28 mouse cellular contexts compared by ENCODE assay signal in the genomic region with DNA sequence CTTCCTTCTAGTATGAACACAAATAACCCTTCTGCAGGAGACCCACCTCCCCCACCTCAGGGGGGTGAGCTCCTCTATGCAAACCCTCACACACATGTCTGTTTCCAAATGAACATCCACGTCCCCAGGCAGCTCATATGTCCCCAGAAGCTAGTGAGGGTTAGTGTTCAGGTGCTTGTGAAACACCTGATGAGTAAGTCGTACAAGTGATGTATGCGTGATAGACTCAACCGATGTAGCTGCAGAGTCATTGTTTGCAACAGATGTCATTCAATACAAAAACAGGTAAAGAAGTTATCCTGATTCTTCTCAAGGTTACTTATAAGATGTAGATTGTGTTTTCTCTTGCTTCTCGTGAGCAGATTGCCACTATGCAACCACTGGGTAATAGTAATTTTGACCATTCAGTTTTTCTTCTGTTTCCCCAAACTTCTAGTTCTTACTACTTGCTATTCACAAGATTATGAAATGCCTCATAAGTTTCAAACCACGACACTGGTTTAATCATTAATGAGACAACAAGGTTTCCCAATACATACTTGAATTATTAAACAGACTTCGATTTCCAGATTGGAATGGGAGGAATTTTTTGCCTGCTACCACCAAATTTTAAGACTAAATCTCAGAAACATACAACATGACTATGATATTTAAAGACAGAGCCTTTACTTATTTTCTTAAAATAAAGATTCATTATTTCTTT. TPM values are rescaled to one million over a fixed set of nuclear protein-coding genes. Genes with fewer than 3 reads are reported as not detected.
DNase-seq lines count a peak whose midpoint lies in the region; ATAC-seq and TF ChIP-seq lines count a peak whose summit lies in the region.
"Had no signal": no experiment of that assay in that cellular context is flagged by ENCODE, and none has a peak within 500 bp of the region (broad histone marks: within the 10 kb centered on the region; RNA-seq: fewer than 3 reads in every experiment).

No protein-coding gene starts in this region.

- no peaks in the 10 kb centered on the region for H3K36me3 ChIP-seq in embryonic facial prominence, embryonic 13.5 days
- no peaks in the 10 kb centered on the region for H3K36me3 ChIP-seq in embryonic facial prominence, embryonic 10.5 days (replicated peaks)
- H3K36me3 ChIP-seq in intestine, embryonic 16.5 days (ENCODE audit: control insufficient read depth, insufficient read depth, low read length), result no peaks in the 10 kb centered on the region
- no peaks in the 10 kb centered on the region for H3K36me3 ChIP-seq in intestine, postnatal 0 days (ENCODE audit: control insufficient read depth, insufficient read depth)
- no peaks in the 10 kb centered on the region for H3K36me3 ChIP-seq in liver, adult 2 months (ENCODE audit: control insufficient read depth, insufficient read depth, low read length)
- no peaks in the 10 kb centered on the region for H3K36me3 ChIP-seq in midbrain, embryonic 11.5 days (ENCODE audit: control insufficient read depth, insufficient read depth, low read length)
- H3K36me3 ChIP-seq in midbrain, embryonic 14.5 days (ENCODE audit: control insufficient read depth, insufficient read depth, low read length), result no peaks in the 10 kb centered on the region
- H3K36me3 ChIP-seq: embryonic facial prominence, embryonic 15.5 days; forebrain, embryonic 10.5 days; forebrain, embryonic 12.5 days; G1E had no signal

- WGBS in embryonic facial prominence, embryonic 13.5 days, result 74% methylated on average over 7 of the region's 7 CpGs
- WGBS in embryonic facial prominence, embryonic 10.5 days, result 86% methylated on average over 7 of the region's 7 CpGs
- WGBS in intestine, embryonic 16.5 days, result 62% methylated on average over 7 of the region's 7 CpGs
- 46% methylated on average over 7 of the region's 7 CpGs for WGBS in intestine, postnatal 0 days
- WGBS in liver, adult 2 months, result 22% methylated on average over 7 of the region's 7 CpGs
- WGBS in midbrain, embryonic 11.5 days, result 80% methylated on average over 7 of the region's 7 CpGs
- WGBS in midbrain, embryonic 14.5 days, result 83% methylated on average over 7 of the region's 7 CpGs

- no peaks in the 10 kb centered on the region for H3K9me3 ChIP-seq in embryonic facial prominence, embryonic 13.5 days
- no peaks in the 10 kb centered on the region for H3K9me3 ChIP-seq in embryonic facial prominence, embryonic 10.5 days
- H3K9me3 ChIP-seq in intestine, embryonic 16.5 days (ENCODE audit: control insufficient read depth, low read length), result no peaks in the 10 kb centered on the region
- H3K9me3 ChIP-seq in intestine, postnatal 0 days (ENCODE audit: control insufficient read depth), result no peaks in the 10 kb centered on the region
- H3K9me3 ChIP-seq in midbrain, embryonic 11.5 days (ENCODE audit: control insufficient read depth, low read length), result no peaks in the 10 kb centered on the region
- H3K9me3 ChIP-seq in midbrain, embryonic 14.5 days (ENCODE audit: control insufficient read depth, low read length), result no peaks in the 10 kb centered on the region
- H3K9me3 ChIP-seq: embryonic facial prominence, embryonic 15.5 days; forebrain, embryonic 10.5 days; forebrain, embryonic 12.5 days had no signal

- no peak overlapping the region for H3K4me2 ChIP-seq in embryonic facial prominence, embryonic 13.5 days
- H3K4me2 ChIP-seq in intestine, embryonic 16.5 days (ENCODE audit: low read depth, low read length), result no peak overlapping the region
- no peak overlapping the region for H3K4me2 ChIP-seq in intestine, postnatal 0 days (replicated peaks; ENCODE audit: low read depth)
- no peak overlapping the region for H3K4me2 ChIP-seq in midbrain, embryonic 11.5 days
- no peak overlapping the region for H3K4me2 ChIP-seq in midbrain, embryonic 14.5 days (ENCODE audit: low read length)
- H3K4me2 ChIP-seq: embryonic facial prominence, embryonic 15.5 days; forebrain, embryonic 12.5 days had no signal

- TF ChIP-seq CTCF in intestine, postnatal 0 days (IDR thresholded peaks at IDR 0.05; ENCODE audit: low read depth), result no peak
- TF ChIP-seq CTCF in liver, adult 2 months (IDR thresholded peaks at IDR 0.05; ENCODE audit: low read depth, low read length), result no peak

- no peaks in the 10 kb centered on the region for H3K79me2 ChIP-seq in liver, adult 2 months (ENCODE audit: control insufficient read depth, insufficient read depth, low read length)

- no peak for TF ChIP-seq POLR2A in liver, adult 2 months (IDR thresholded peaks at IDR 0.05; ENCODE audit: extremely low read depth, insufficient read depth, low read length)

- peaks cover 24% of the 10 kb centered on the region for H3K4me1 ChIP-seq in embryonic facial prominence, embryonic 13.5 days
- peaks cover 15% of the 10 kb centered on the region for H3K4me1 ChIP-seq in embryonic facial prominence, embryonic 10.5 days
- peaks cover 8% of the 10 kb centered on the region for H3K4me1 ChIP-seq in intestine, embryonic 16.5 days (ENCODE audit: control insufficient read depth, insufficient read depth, low read length)
- H3K4me1 ChIP-seq in intestine, postnatal 0 days (replicated peaks; ENCODE audit: control insufficient read depth, insufficient read depth, low read length), result no peaks in the 10 kb centered on the region
- H3K4me1 ChIP-seq in liver, adult 2 months (ENCODE audit: control insufficient read depth, insufficient read depth, low read length), result peaks cover 11% of the 10 kb centered on the region
- H3K4me1 ChIP-seq in midbrain, embryonic 11.5 days (ENCODE audit: control insufficient read depth, insufficient read depth, low read length), result no peaks in the 10 kb centered on the region
- H3K4me1 ChIP-seq in midbrain, embryonic 14.5 days (ENCODE audit: control insufficient read depth, insufficient read depth, low read length), result no peaks in the 10 kb centered on the region
- H3K4me1 ChIP-seq: forebrain, embryonic 12.5 days had no signal

- H3K27ac ChIP-seq in embryonic facial prominence, embryonic 13.5 days, result peak overlapping the region; percentile 48; the same call in 1 of the 2 replicates
- H3K27ac ChIP-seq in embryonic facial prominence, embryonic 10.5 days (replicated peaks), result no peak overlapping the region
- no peak overlapping the region for H3K27ac ChIP-seq in intestine, embryonic 16.5 days (ENCODE audit: low read length)
- no peak overlapping the region for H3K27ac ChIP-seq in intestine, postnatal 0 days (ENCODE audit: low read depth, low read length)
- H3K27ac ChIP-seq in liver, adult 2 months (replicated peaks; ENCODE audit: insufficient read depth, low read depth, low read length), result peak overlapping the region; percentile 84
- H3K27ac ChIP-seq in midbrain, embryonic 11.5 days (ENCODE audit: low read depth, low read length), result no peak overlapping the region
- H3K27ac ChIP-seq in midbrain, embryonic 14.5 days (replicated peaks; ENCODE audit: low read depth, low read length), result no peak overlapping the region
- H3K27ac ChIP-seq: embryonic facial prominence, embryonic 15.5 days; forebrain, embryonic 10.5 days; forebrain, embryonic 12.5 days had no signal

- peaks cover 4% of the 10 kb centered on the region; the same call in 1 of the 2 replicates for H3K27me3 ChIP-seq in embryonic facial prominence, embryonic 13.5 days
- peaks cover 9% of the 10 kb centered on the region for H3K27me3 ChIP-seq in embryonic facial prominence, embryonic 10.5 days (replicated peaks; ENCODE audit: low read depth, poor library complexity, severe bottlenecking)
- no peaks in the 10 kb centered on the region for H3K27me3 ChIP-seq in intestine, embryonic 16.5 days (replicated peaks; ENCODE audit: control insufficient read depth, insufficient read depth, low read length)
- H3K27me3 ChIP-seq in intestine, postnatal 0 days (replicated peaks; ENCODE audit: control insufficient read depth, insufficient read depth, low read length), result no peaks in the 10 kb centered on the region
- H3K27me3 ChIP-seq in liver, adult 2 months (ENCODE audit: control insufficient read depth, insufficient read depth, low read length), result no peaks in the 10 kb centered on the region
- H3K27me3 ChIP-seq in midbrain, embryonic 11.5 days (ENCODE audit: control insufficient read depth, insufficient read depth, low read length), result no peaks in the 10 kb centered on the region
- no peaks in the 10 kb centered on the region for H3K27me3 ChIP-seq in midbrain, embryonic 14.5 days (ENCODE audit: control insufficient read depth, insufficient read depth, low read length)
- H3K27me3 ChIP-seq: CH12.LX; embryonic facial prominence, embryonic 15.5 days; Patski had no signal

- H3K4me3 ChIP-seq in embryonic facial prominence, embryonic 13.5 days, result no peak overlapping the region
- H3K4me3 ChIP-seq in embryonic facial prominence, embryonic 10.5 days, result no peak overlapping the region
- H3K4me3 ChIP-seq in intestine, embryonic 16.5 days (ENCODE audit: low read length), result no peak overlapping the region
- H3K4me3 ChIP-seq in intestine, postnatal 0 days (ENCODE audit: low read depth, low read length), result no peak overlapping the region
- H3K4me3 ChIP-seq in liver, adult 2 months (ENCODE audit: insufficient read depth, low read depth, low read length), result no peak overlapping the region
- no peak overlapping the region for H3K4me3 ChIP-seq in midbrain, embryonic 11.5 days (ENCODE audit: low read depth, low read length)
- no peak overlapping the region for H3K4me3 ChIP-seq in midbrain, embryonic 14.5 days (replicated peaks; ENCODE audit: low read depth, low read length)
- H3K4me3 ChIP-seq: embryonic facial prominence, embryonic 15.5 days; erythroblast, embryonic 14.5 days; forebrain, embryonic 10.5 days; forebrain, embryonic 12.5 days had no signal

- H3K9ac ChIP-seq in embryonic facial prominence, embryonic 13.5 days, result no peak overlapping the region
- no peak overlapping the region for H3K9ac ChIP-seq in intestine, embryonic 16.5 days (ENCODE audit: low read depth, low read length)
- H3K9ac ChIP-seq in intestine, postnatal 0 days (ENCODE audit: low read depth, low read length), result no peak overlapping the region
- peak overlapping the region; percentile 40 for H3K9ac ChIP-seq in liver, adult 2 months (ENCODE audit: low read depth, low read length)
- H3K9ac ChIP-seq in midbrain, embryonic 11.5 days (ENCODE audit: low read length), result no peak overlapping the region
- no peak overlapping the region for H3K9ac ChIP-seq in midbrain, embryonic 14.5 days (replicated peaks; ENCODE audit: low read length)
- H3K9ac ChIP-seq: embryonic facial prominence, embryonic 15.5 days; forebrain, embryonic 12.5 days had no signal

- no peak for DNase-seq in embryonic facial prominence, embryonic 10.5 days (ENCODE audit: low spot score)
- DNase-seq in liver, adult 2 months (ENCODE audit: extremely low read depth, low read depth, low spot score), result peak; percentile 96
- DNase-seq in liver, result no peak
- peak; percentile 53 for DNase-seq in midbrain, embryonic 11.5 days (ENCODE audit: low spot score, missing footprints)
- no peak for DNase-seq in midbrain, embryonic 14.5 days
- DNase-seq: adrenal gland, adult 8-10 months; adrenal gland, postnatal 14 days; adrenal gland, postnatal 36 days; B cell, adult 2 months; cerebellum, adult 11-12 months; cerebellum, adult 2 months; cerebellum, adult 9-10 months; cerebellum, postnatal 10 days; cerebellum, postnatal 25 days had no signal

- ATAC-seq in embryonic facial prominence, embryonic 13.5 days (ENCODE audit: insufficient number of reproducible peaks, insufficient read depth, low FRiP score, low TSS enrichment, low read depth), result no peak
- ATAC-seq in intestine, embryonic 16.5 days, result 0 out of 2 replicates have a peak, but pooled peaks have one; percentile 9
- no peak for ATAC-seq in intestine, postnatal 0 days
- ATAC-seq in midbrain, embryonic 11.5 days (ENCODE audit: low FRiP score), result no peak
- no peak for ATAC-seq in midbrain, embryonic 14.5 days (ENCODE audit: low FRiP score, low TSS enrichment)
- ATAC-seq: activated CD4-positive, CD25-positive, alpha-beta regulatory T cell, adult 4 months; CD4-positive, CD25-positive, alpha-beta regulatory T cell, adult 4 months; forebrain, embryonic 14.5 days; forebrain, embryonic 16.5 days; Patski had no signal

RNA-seq across cellular contexts. Expression of a gene that starts 6.9 kb away (rescaled TPM):
- polyA plus RNA-seq in embryonic facial prominence, embryonic 13.5 days (2015; fragmentation: Nextera tagmentation; extraction: Ambion mirVana), result 71.8 and 75.2 TPM in 2 replicates
- 10.3 and 21.4 TPM in 2 replicates for polyA plus RNA-seq in embryonic facial prominence, embryonic 10.5 days (2016; fragmentation: Nextera tagmentation; extraction: Ambion mirVana)
- 28.3 and 28.6 TPM in 2 replicates for polyA plus RNA-seq in intestine, embryonic 16.5 days (2015; fragmentation: Nextera tagmentation; extraction: Ambion mirVana)
- 21.8 and 23.2 TPM in 2 replicates for polyA plus RNA-seq in intestine, postnatal 0 days (2015; fragmentation: Nextera tagmentation; extraction: Ambion mirVana)
- 248 and 368 TPM in 2 replicates for total RNA-seq in liver, adult 2 months (2014; rRNA removed)
- polyA plus RNA-seq in liver, adult 2 months (2012; rRNA removed), result 59.8 and 76.5 TPM in 2 replicates
- polyA plus RNA-seq in midbrain, embryonic 11.5 days (2014; fragmentation: Nextera tagmentation; extraction: Ambion mirVana), result 12.7 and 13.9 TPM in 2 replicates
- 2.7 and 5.5 TPM in 2 replicates for polyA plus RNA-seq in midbrain, embryonic 14.5 days (2014; fragmentation: Nextera tagmentation; extraction: Ambion mirVana)
- total RNA-seq: CH12.LX, G1E had no signal
- polyA plus RNA-seq: G1E had no signal

Comparison
In these comparisons a context has a peak if more than half of its experiments do, and no peak if none do; other contexts are left out.
1. H3K27ac ChIP-seq: peak in embryonic facial prominence, embryonic 13.5 days (single experiment) and liver, adult 2 months (single experiment); none in embryonic facial prominence, embryonic 10.5 days (single experiment), intestine, embryonic 16.5 days (single experiment), intestine, postnatal 0 days (single experiment), midbrain, embryonic 11.5 days (single experiment) and midbrain, embryonic 14.5 days (single experiment).
2. DNase-seq: peak in liver, adult 2 months (single experiment) and midbrain, embryonic 11.5 days (single experiment); none in embryonic facial prominence, embryonic 10.5 days (single experiment), liver (single experiment) and midbrain, embryonic 14.5 days (single experiment).